Mouse (Mus musculus): ENCODE measurements at regions not wholly inside any gene's neighbourhood (a gene's known extent, or its start where the extent isn't known, plus 50 kb on each side); places are given as distances from the start of the nearest gene placed in this dataset.
A peak's percentile ranks its signal among the peaks of the same experiment; 100 is the strongest.

- Histone ChIP-seq H3K4me1 (peaks cover 6% of the 10 kb centered on the region), H3K27me3 (no peaks in the 10 kb centered on the region), H3K27ac (no peak overlapping the region), H3K4me2 (replicated peaks) (no peak overlapping the region), H3K36me3 (no peaks in the 10 kb centered on the region), H3K9me3 (no peaks in the 10 kb centered on the region), H3K9ac (no peak overlapping the region), H3K4me3 (no peak overlapping the region)
- WGBS = 9% methylated on average over 1 of the region's 1 CpGs
- ATAC-seq (ENCODE audit: low FRiP score, low read depth) = no peak
Measured at GRCm38 (mm10) chr12:9655794-9656193, 85.9 kb downstream of the Osr1 start.

- Histone ChIP-seq H3K4me3 (no peak overlapping the region), H3K4me1 (peaks cover 6% of the 10 kb centered on the region), H3K4me2 (replicated peaks) (no peak overlapping the region), H3K36me3 (no peaks in the 10 kb centered on the region), H3K9ac (no peak overlapping the region), H3K9me3 (no peaks in the 10 kb centered on the region), H3K27me3 (no peaks in the 10 kb centered on the region), H3K27ac (no peak overlapping the region)
- no peak for ATAC-seq (ENCODE audit: low FRiP score, low read depth)
- whole genome bisulfite sequencing = 59% methylated on average over 3 of the region's 3 CpGs
Measured at GRCm38 (mm10) chr12:9656324-9656723, 86.4 kb downstream of the Osr1 start.

GRCm38 (mm10) chr12:9657199-9657766 lies 87.4 kb downstream of the Osr1 start:
- WGBS = 38% methylated on average over 8 of the region's 8 CpGs
- H3K27ac ChIP-seq = no peak overlapping the region

GRCm38 (mm10) chr12:9657793-9658192 lies 87.9 kb downstream of the Osr1 start:
- Histone ChIP-seq H3K36me3 (no peaks in the 10 kb centered on the region), H3K9ac (no peak overlapping the region), H3K27ac (no peak overlapping the region), H3K9me3 (no peaks in the 10 kb centered on the region), H3K4me1 (peaks cover 6% of the 10 kb centered on the region), H3K4me2 (replicated peaks) (no peak overlapping the region), H3K4me3 (no peak overlapping the region), H3K27me3 (no peaks in the 10 kb centered on the region)
- WGBS = 66% methylated on average over 8 of the region's 8 CpGs
- ATAC-seq (ENCODE audit: low FRiP score, low read depth) = no peak

More at GRCm38 (mm10) chr12:9657199-9657766, 87.4 kb downstream of the Osr1 start:
- Histone ChIP-seq H3K9ac (no peak overlapping the region), H3K27me3 (no peaks in the 10 kb centered on the region), H3K4me1 (peaks cover 6% of the 10 kb centered on the region), H3K4me3 (no peak overlapping the region), H3K4me2 (replicated peaks) (no peak overlapping the region), H3K9me3 (no peaks in the 10 kb centered on the region), H3K36me3 (no peaks in the 10 kb centered on the region)
- ATAC-seq (ENCODE audit: low FRiP score, low read depth) = no peak

GRCm38 (mm10) chr12:9660299-9660698 lies 90.4 kb downstream of the Osr1 start:
- Histone ChIP-seq H3K36me3 (no peaks in the 10 kb centered on the region), H3K27me3 (no peaks in the 10 kb centered on the region), H3K4me3 (no peak overlapping the region), H3K9ac (no peak overlapping the region), H3K4me1 (peaks cover 6% of the 10 kb centered on the region), H3K27ac (no peak overlapping the region), H3K9me3 (no peaks in the 10 kb centered on the region), H3K4me2 (replicated peaks) (no peak overlapping the region)
- ATAC-seq (ENCODE audit: low FRiP score, low read depth) = no peak
- 50% methylated on average over 1 of the region's 1 CpGs for WGBS

- no peaks in the 10 kb centered on the region for H3K27me3 ChIP-seq
- H3K4me1 ChIP-seq = no peaks in the 10 kb centered on the region
- ATAC-seq (ENCODE audit: low FRiP score, low read depth) = no peak
- H3K4me2 ChIP-seq (replicated peaks) = no peak overlapping the region
- H3K27ac ChIP-seq = no peak overlapping the region
- H3K9me3 ChIP-seq = no peaks in the 10 kb centered on the region
- H3K9ac ChIP-seq = no peak overlapping the region
- no peaks in the 10 kb centered on the region for H3K36me3 ChIP-seq
- H3K4me3 ChIP-seq = no peak overlapping the region
Measured at GRCm38 (mm10) chr12:9688776-9689175, 118.9 kb downstream of the Osr1 start.

GRCm38 (mm10) chr12:9689541-9689940 lies 119.6 kb downstream of the Osr1 start:
- H3K4me1 ChIP-seq = no peaks in the 10 kb centered on the region
- H3K27me3 ChIP-seq = no peaks in the 10 kb centered on the region
- H3K9me3 ChIP-seq = no peaks in the 10 kb centered on the region
- H3K27ac ChIP-seq = no peak overlapping the region
- no peak overlapping the region for H3K4me2 ChIP-seq (replicated peaks)
- no peaks in the 10 kb centered on the region for H3K36me3 ChIP-seq
- no peak for ATAC-seq (ENCODE audit: low FRiP score, low read depth)
- H3K4me3 ChIP-seq = no peak overlapping the region
- 86% methylated on average over 4 of the region's 4 CpGs for WGBS
- no peak overlapping the region for H3K9ac ChIP-seq

- Histone ChIP-seq H3K9ac (no peak overlapping the region), H3K27me3 (no peaks in the 10 kb centered on the region), H3K27ac (no peak overlapping the region), H3K9me3 (no peaks in the 10 kb centered on the region), H3K4me3 (no peak overlapping the region), H3K36me3 (no peaks in the 10 kb centered on the region), H3K4me1 (peaks cover 9% of the 10 kb centered on the region; the same call in 1 of the 2 replicates), H3K4me2 (replicated peaks) (no peak overlapping the region)
- 68% methylated on average over 1 of the region's 1 CpGs for WGBS
- no peak for ATAC-seq (ENCODE audit: low FRiP score, low read depth)
Measured at GRCm38 (mm10) chr12:9732921-9733320, 163.0 kb downstream of the Osr1 start.

GRCm38 (mm10) chr12:9744709-9745395 lies 174.9 kb downstream of the Osr1 start:
- Histone ChIP-seq H3K27ac (no peak overlapping the region), H3K4me1 (peaks cover 27% of the 10 kb centered on the region), H3K9me3 (no peaks in the 10 kb centered on the region), H3K4me3 (no peak overlapping the region), H3K9ac (no peak overlapping the region), H3K27me3 (peaks cover 37% of the 10 kb centered on the region), H3K36me3 (no peaks in the 10 kb centered on the region), H3K4me2 (replicated peaks) (no peak overlapping the region)
- ATAC-seq (ENCODE audit: low FRiP score, low read depth) = no peak
- WGBS = 67% methylated on average over 6 of the region's 6 CpGs

GRCm38 (mm10) chr12:9751261-9752078 lies 181.6 kb downstream of the Osr1 start:
- peaks cover 52% of the 10 kb centered on the region for H3K27me3 ChIP-seq
- peak overlapping the region; percentile 75 for H3K27ac ChIP-seq
- H3K4me2 ChIP-seq (replicated peaks) = 0 out of 2 replicates have a peak overlapping the region, but pooled peaks have one; percentile 7
- no peaks in the 10 kb centered on the region for H3K9me3 ChIP-seq
- no peaks in the 10 kb centered on the region for H3K36me3 ChIP-seq
- no peak overlapping the region for H3K9ac ChIP-seq
- H3K4me1 ChIP-seq = peaks cover 43% of the 10 kb centered on the region
- H3K4me3 ChIP-seq = no peak overlapping the region
- ATAC-seq (ENCODE audit: low FRiP score, low read depth) = peak; percentile 68
- WGBS = 32% methylated on average over 6 of the region's 6 CpGs

- no peaks in the 10 kb centered on the region for H3K36me3 ChIP-seq
- peaks cover 48% of the 10 kb centered on the region for H3K27me3 ChIP-seq
- peaks cover 42% of the 10 kb centered on the region for H3K4me1 ChIP-seq
- H3K9ac ChIP-seq = no peak overlapping the region
- WGBS = 13% methylated on average over 6 of the region's 6 CpGs
- H3K9me3 ChIP-seq = no peaks in the 10 kb centered on the region
- peak; percentile 77; the same call in 1 of the 2 replicates for ATAC-seq (ENCODE audit: low FRiP score, low read depth)
- H3K4me3 ChIP-seq = no peak overlapping the region
- no peak overlapping the region for H3K4me2 ChIP-seq (replicated peaks)
- H3K27ac ChIP-seq = peak overlapping the region; percentile 75; the same call in 1 of the 2 replicates
Measured at GRCm38 (mm10) chr12:9752079-9752450, 182.1 kb downstream of the Osr1 start.

- Histone ChIP-seq H3K36me3 (no peaks in the 10 kb centered on the region), H3K9me3 (no peaks in the 10 kb centered on the region), H3K27me3 (peaks cover 43% of the 10 kb centered on the region), H3K27ac (no peak overlapping the region), H3K4me3 (no peak overlapping the region), H3K9ac (no peak overlapping the region), H3K4me1 (peaks cover 20% of the 10 kb centered on the region), H3K4me2 (replicated peaks) (no peak overlapping the region)
- 45% methylated on average over 1 of the region's 1 CpGs for WGBS
- no peak for ATAC-seq (ENCODE audit: low FRiP score, low read depth)
Measured at GRCm38 (mm10) chr12:9756411-9756810, 186.5 kb downstream of the Osr1 start.

Measured in limb, embryonic 13.5 days (tissue).